Comparison of ENCODE assay signal across 10 mouse cellular contexts in the genomic region with DNA sequence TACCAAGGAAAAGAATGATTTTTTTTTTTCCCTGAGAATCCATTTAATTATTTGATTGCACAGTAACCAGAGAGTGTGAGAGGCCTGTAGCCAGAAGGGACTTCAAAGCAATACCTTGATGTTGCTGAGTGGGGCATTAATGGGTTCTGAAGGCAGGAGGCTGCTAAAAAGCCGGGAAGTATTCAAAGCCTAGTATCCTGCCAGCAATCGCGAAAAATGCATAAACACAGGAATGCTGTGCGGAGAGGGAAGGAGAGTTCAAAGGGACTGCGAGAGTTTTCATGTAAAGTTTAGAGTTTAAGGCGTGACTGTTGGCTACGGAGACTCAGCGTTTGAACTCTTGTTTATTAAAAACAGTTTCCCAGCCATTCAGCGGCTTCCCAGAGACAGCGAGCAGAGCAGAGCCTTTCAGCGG. TPM values are rescaled to one million over a fixed set of nuclear protein-coding genes. Genes with fewer than 3 reads are reported as not detected.
DNase-seq lines count a peak whose midpoint lies in the region; ATAC-seq and TF ChIP-seq lines count a peak whose summit lies in the region.
"Had no signal": no experiment of that assay in that cellular context is flagged by ENCODE, and none has a peak within 500 bp of the region (broad histone marks: within the 10 kb centered on the region; RNA-seq: fewer than 3 reads in every experiment).

No protein-coding gene starts in this region.

- H3K36me3 ChIP-seq in lung, embryonic 14.5 days (ENCODE audit: insufficient read depth) = no peaks in the 10 kb centered on the region
- H3K36me3 ChIP-seq in stomach, postnatal 0 days (ENCODE audit: control insufficient read depth, insufficient read depth, low read length) = no peaks in the 10 kb centered on the region

- WGBS in lung, embryonic 14.5 days = under 1% methylated on average over 11 of the region's 11 CpGs
- WGBS in lung, adult 2 months = 9% methylated on average over 11 of the region's 11 CpGs
- WGBS in stomach, postnatal 0 days = 7% methylated on average over 11 of the region's 11 CpGs

- H3K4me3 ChIP-seq in lung, embryonic 14.5 days (ENCODE audit: low read depth, low read length) = no peak overlapping the region
- H3K4me3 ChIP-seq in lung, adult 2 months (replicated peaks; ENCODE audit: extremely low read depth, low read depth, low read length) = no peak overlapping the region
- H3K4me3 ChIP-seq in stomach, postnatal 0 days (ENCODE audit: low read depth, low read length) = no peak overlapping the region
- H3K4me3 ChIP-seq: megakaryocyte, embryonic 14.5 days had no signal

- ATAC-seq in lung, embryonic 14.5 days (ENCODE audit: insufficient read depth) = peak; percentile 60
- no peak for ATAC-seq in stomach, postnatal 0 days (ENCODE audit: low FRiP score, low TSS enrichment)
- ATAC-seq in CD4-positive, CD25-positive, alpha-beta regulatory T cell, adult 4 months = no peak

- DNase-seq in lung, embryonic 14.5 days = peak; percentile 91
- DNase-seq in lung, adult 2 months = no peak
- peak; percentile 76 for DNase-seq in forelimb bud, embryonic 11.5 days (ENCODE audit: low read depth, low spot score)
- DNase-seq in lung, postnatal 10 days = peak; percentile 63
- no peak for DNase-seq in stomach, postnatal 0 days (ENCODE audit: low spot score)
- DNase-seq in thymus, postnatal 25 days = no peak
- DNase-seq in adrenal gland, postnatal 25 days = no peak
- DNase-seq: gastrocnemius, postnatal 14 days had no signal

- H3K9me3 ChIP-seq in lung, embryonic 14.5 days (ENCODE audit: low read depth, low read length) = no peaks in the 10 kb centered on the region
- H3K9me3 ChIP-seq in stomach, postnatal 0 days (ENCODE audit: control insufficient read depth, low read length) = no peaks in the 10 kb centered on the region

- H3K27me3 ChIP-seq in lung, embryonic 14.5 days (ENCODE audit: insufficient read depth, low read length) = no peaks in the 10 kb centered on the region
- no peaks in the 10 kb centered on the region for H3K27me3 ChIP-seq in stomach, postnatal 0 days (ENCODE audit: control insufficient read depth, insufficient read depth, low read length)
- H3K27me3 ChIP-seq: megakaryocyte, embryonic 14.5 days had no signal

- H3K9ac ChIP-seq in lung, embryonic 14.5 days = no peak overlapping the region
- H3K9ac ChIP-seq in stomach, postnatal 0 days (ENCODE audit: low read length) = no peak overlapping the region

- no peak for TF ChIP-seq CTCF in lung, embryonic 14.5 days (IDR thresholded peaks at IDR 0.05; ENCODE audit: low read depth)
- TF ChIP-seq CTCF in lung, adult 2 months (IDR thresholded peaks at IDR 0.05; ENCODE audit: insufficient read depth, low read length) = no peak
- TF ChIP-seq CTCF in stomach, postnatal 0 days (IDR thresholded peaks at IDR 0.05; ENCODE audit: low read depth) = no peak

- TF ChIP-seq EP300 in stomach, postnatal 0 days (optimal IDR thresholded peaks at IDR 0.05) = no peak

- peaks cover 3% of the 10 kb centered on the region; the same call in 1 of the 2 replicates for H3K4me1 ChIP-seq in lung, embryonic 14.5 days (ENCODE audit: insufficient read depth)
- H3K4me1 ChIP-seq in lung, adult 2 months (ENCODE audit: control insufficient read depth, insufficient read depth, low read length) = no peaks in the 10 kb centered on the region; the same call in 1 of the 2 replicates
- H3K4me1 ChIP-seq in stomach, postnatal 0 days (replicated peaks; ENCODE audit: control insufficient read depth, insufficient read depth) = no peaks in the 10 kb centered on the region
- H3K4me1 ChIP-seq: megakaryocyte, embryonic 14.5 days had no signal

- H3K4me2 ChIP-seq in lung, embryonic 14.5 days = peak overlapping the region; percentile 41
- peak overlapping the region; percentile 8; the same call in 1 of the 2 replicates for H3K4me2 ChIP-seq in stomach, postnatal 0 days (replicated peaks; ENCODE audit: low read depth)

- no peak for TF ChIP-seq POLR2A in lung, adult 2 months (IDR thresholded peaks at IDR 0.05; ENCODE audit: borderline replicate concordance, extremely low read depth, low read depth, low read length)

- H3K27ac ChIP-seq in lung, embryonic 14.5 days (ENCODE audit: low read depth) = peak overlapping the region; percentile 33; the same call in 1 of the 2 replicates
- H3K27ac ChIP-seq in stomach, postnatal 0 days (replicated peaks) = no peak overlapping the region; the same call in 1 of the 2 replicates

RNA-seq across cellular contexts. Expression of gene Axin2, which starts 41.5 kb away (rescaled TPM):
- 13.0 and 15.5 TPM in 2 replicates for polyA plus RNA-seq in lung, embryonic 14.5 days (2014; fragmentation: Nextera tagmentation; extraction: Ambion mirVana)
- 14.4 and 17.9 TPM in 2 replicates for polyA plus RNA-seq in lung, adult 2 months (2012; rRNA removed)
- polyA plus RNA-seq in stomach, postnatal 0 days (2015; fragmentation: Nextera tagmentation; extraction: Ambion mirVana) = 2.6 and 2.7 TPM in 2 replicates
- 42.0 and 43.5 TPM in 2 replicates for total RNA-seq in adrenal gland, postnatal 25 days (2021)
- polyA plus RNA-seq in CD4-positive, CD25-positive, alpha-beta regulatory T cell, adult 4 months (2017; shearing (Covaris generic)) = 10 to 100 TPM in 1 of 2 experiments, 1 to 10 TPM in 1; 4.4 to 10.5 TPM

Comparison
In these comparisons a context has a peak if more than half of its experiments do, and no peak if none do; other contexts are left out.
1. DNase-seq: peak in lung, embryonic 14.5 days (single experiment), forelimb bud, embryonic 11.5 days (single experiment) and lung, postnatal 10 days (single experiment); none in lung, adult 2 months (single experiment), stomach, postnatal 0 days (single experiment), thymus, postnatal 25 days (single experiment) and adrenal gland, postnatal 25 days (single experiment).